Mouse (Mus musculus) layer of hippocampus, adult 2 months (tissue): ENCODE results near the gene Clpb. TPM values are rescaled to one million over a fixed set of nuclear protein-coding genes. Genes with fewer than 3 reads are reported as not detected.
A peak's percentile ranks its signal among the peaks of the same experiment; 100 is the strongest.

Source experiments
- DNase-seq, 2 experiments: peaks; one replicate each; pipeline ENCODE4 v3.0.0; 2022; ENCODE audit warnings: low spot score in 2 of 2
- H3K27ac ChIP-seq: fragments of 200-600 bp; 2 replicates; pipeline ENCODE4 v1.8.1; 2022
- H3K4me3 ChIP-seq: fragments of 200-600 bp; 2 replicates; pipeline ENCODE4 v1.8.1; 2022; ENCODE audit warnings: mild to moderate bottlenecking
- CTCF ChIP-seq: fragments of 200-600 bp; conservative IDR thresholded peaks from 2 replicates; pipeline ENCODE4 v1.8.1; 2022; ENCODE audit warnings: antibody characterized with exemption, mild to moderate bottlenecking, moderate library complexity
- total RNA-seq, 2 experiments: library from RNA; stranded (reverse); gene quantifications; 2 replicates each; pipeline ENCODE4 v1.2.3; 2021

The Clpb gene
- total RNA-seq, 2 experiments from 2014 or later: 53.5 to 55.0 TPM

DNA sequence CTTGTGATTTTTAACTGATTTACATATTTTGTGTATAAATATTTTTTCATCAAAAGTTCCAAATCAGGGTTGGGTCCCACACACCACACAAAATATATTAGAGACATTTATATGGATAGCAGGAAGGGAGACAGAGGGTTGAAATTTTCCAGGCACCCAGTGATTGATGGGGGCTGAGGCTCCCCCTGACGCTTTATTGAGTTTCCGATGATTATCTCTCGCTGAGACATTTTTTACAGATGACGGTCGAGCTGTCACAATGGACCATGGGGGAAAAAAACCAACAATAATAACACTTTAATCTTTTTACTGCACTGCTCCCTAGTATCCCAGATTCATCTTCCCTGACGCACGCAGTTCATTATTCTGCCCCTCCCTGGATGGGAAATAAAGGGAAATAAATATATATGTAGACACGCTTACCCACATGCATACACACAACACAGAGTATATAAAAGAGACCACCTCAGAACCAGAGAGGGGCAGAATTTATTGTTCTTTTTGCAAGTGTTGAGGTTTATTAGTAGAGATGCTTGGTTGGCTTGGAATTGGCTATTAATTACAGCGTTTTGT lies 50.5 kb downstream of the Clpb start:
- TF ChIP-seq CTCF: no peak
- DNase-seq: no peak
- Histone ChIP-seq H3K27ac (no peak overlapping the region), H3K4me3 (no peak overlapping the region)

GRCm38 (mm10) chr7:101715041-101715551 lies 51.7 kb downstream of the Clpb start:
- Histone ChIP-seq H3K27ac (no peak overlapping the region), H3K4me3 (no peak overlapping the region)
- TF ChIP-seq CTCF: no peak
- no peak for DNase-seq

GRCm38 (mm10) chr7:101720356-101720755 lies 56.9 kb downstream of the Clpb start:
- no peak for TF ChIP-seq CTCF
- DNase-seq: no peak
- Histone ChIP-seq H3K4me3 (no peak overlapping the region), H3K27ac (no peak overlapping the region)

GRCm38 (mm10) chr7:101725081-101725480 lies 61.6 kb downstream of the Clpb start:
- no peak for DNase-seq
- H3K4me3 ChIP-seq: no peak overlapping the region
- peak; percentile 78 for TF ChIP-seq CTCF
- H3K27ac ChIP-seq: no peak overlapping the region

GRCm38 (mm10) chr7:101726980-101727379 lies 63.5 kb downstream of the Clpb start:
- no peak for TF ChIP-seq CTCF
- no peak overlapping the region for H3K4me3 ChIP-seq
- 0 out of 2 replicates have a peak overlapping the region, but pooled peaks have one; percentile 8 for H3K27ac ChIP-seq
- no peak for DNase-seq

DNA sequence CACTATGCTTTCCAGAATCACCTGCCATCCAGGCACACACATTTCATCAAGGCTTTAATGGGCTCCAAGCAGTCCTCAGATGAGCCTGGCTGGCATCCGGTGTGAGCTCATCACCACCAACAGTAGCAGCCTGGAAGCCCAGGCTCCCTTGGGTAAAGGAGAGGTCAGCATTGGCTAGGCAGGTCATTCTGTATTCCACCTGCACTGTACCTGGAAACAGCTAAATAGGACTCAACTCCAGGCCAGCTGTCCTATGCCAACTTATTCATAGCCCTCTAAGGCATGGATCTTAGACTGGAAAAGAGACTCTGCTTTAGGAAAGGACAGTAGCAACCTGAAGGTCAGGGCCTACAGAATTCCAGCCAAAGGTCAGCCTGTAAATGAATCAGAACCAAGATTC lies 68.7 kb downstream of the Clpb start:
- Histone ChIP-seq H3K4me3 (no peak overlapping the region), H3K27ac (no peak overlapping the region)
- DNase-seq: no peak
- TF ChIP-seq CTCF: no peak

DNA sequence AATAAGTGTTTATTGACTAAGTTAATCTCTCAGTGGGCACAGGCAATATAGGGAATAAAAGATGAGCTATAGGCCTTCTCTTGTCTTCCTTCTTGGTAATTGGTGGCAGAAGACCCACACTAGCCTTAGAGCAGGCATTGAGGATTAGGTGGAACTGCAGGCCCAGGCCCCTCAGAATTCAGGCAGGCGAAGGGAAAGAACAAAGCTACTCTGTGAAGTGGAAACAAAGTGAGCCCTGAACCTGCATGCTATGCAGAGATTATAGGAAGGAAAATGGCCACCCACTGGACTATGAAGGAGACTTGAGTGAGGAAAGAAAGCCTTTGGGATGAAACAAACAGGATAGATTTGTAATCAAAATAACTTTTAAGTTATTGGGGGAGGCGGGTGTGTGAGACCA lies 69.6 kb downstream of the Clpb start:
- H3K4me3 ChIP-seq: no peak overlapping the region
- DNase-seq: no peak
- H3K27ac ChIP-seq: no peak overlapping the region
- TF ChIP-seq CTCF: no peak

DNA sequence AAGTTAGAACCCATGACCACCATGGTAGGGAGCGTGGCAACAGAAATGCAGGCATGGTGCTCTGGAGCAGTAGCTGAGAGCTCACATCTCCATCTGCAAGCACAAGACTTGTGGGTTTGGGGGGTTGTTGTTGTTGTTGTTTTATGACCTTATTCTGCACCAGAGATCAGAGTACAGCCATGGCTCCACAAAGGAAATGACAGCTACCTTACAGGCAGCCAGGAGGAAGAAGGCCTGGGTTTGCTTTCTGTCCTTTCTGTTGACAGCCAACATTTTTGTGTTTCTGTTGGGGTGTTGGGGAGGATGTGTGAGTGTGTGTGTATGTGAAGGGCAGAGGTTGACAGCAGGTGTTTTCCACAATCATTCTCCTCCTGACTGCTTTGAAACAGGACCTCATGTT lies 71.9 kb downstream of the Clpb start:
- no peak for DNase-seq
- TF ChIP-seq CTCF: no peak
- Histone ChIP-seq H3K4me3 (no peak overlapping the region), H3K27ac (no peak overlapping the region)

DNA sequence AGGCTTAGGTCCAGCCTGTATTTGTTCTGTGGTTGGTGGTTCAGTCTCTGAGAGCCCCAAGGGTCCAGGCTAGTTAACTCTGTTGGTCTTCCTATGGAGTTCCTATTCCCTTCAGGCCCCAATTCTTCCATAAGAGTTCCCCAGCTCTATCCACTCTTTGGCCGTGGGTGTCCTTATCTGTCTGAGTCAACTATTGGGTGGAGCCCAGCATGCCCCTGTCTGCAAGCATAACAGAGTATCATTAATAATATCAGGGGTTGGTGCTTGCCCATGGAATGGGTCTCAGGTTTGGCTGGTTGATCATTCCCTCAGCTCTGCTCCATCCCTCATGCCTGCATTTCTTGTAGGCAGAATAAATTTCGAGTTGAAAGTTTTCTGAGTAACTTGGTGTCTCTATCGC lies 74.3 kb downstream of the Clpb start:
- no peak overlapping the region for H3K4me3 ChIP-seq
- no peak for DNase-seq
- H3K27ac ChIP-seq: no peak overlapping the region
- TF ChIP-seq CTCF: no peak

GRCm38 (mm10) chr7:101739602-101740001 lies 76.2 kb downstream of the Clpb start:
- no peak overlapping the region for H3K27ac ChIP-seq
- no peak for TF ChIP-seq CTCF
- no peak for DNase-seq
- no peak overlapping the region for H3K4me3 ChIP-seq

GRCm38 (mm10) chr7:101743487-101743886 lies 80.1 kb downstream of the Clpb start:
- DNase-seq: no peak
- Histone ChIP-seq H3K27ac (no peak overlapping the region), H3K4me3 (no peak overlapping the region)
- no peak for TF ChIP-seq CTCF

DNA sequence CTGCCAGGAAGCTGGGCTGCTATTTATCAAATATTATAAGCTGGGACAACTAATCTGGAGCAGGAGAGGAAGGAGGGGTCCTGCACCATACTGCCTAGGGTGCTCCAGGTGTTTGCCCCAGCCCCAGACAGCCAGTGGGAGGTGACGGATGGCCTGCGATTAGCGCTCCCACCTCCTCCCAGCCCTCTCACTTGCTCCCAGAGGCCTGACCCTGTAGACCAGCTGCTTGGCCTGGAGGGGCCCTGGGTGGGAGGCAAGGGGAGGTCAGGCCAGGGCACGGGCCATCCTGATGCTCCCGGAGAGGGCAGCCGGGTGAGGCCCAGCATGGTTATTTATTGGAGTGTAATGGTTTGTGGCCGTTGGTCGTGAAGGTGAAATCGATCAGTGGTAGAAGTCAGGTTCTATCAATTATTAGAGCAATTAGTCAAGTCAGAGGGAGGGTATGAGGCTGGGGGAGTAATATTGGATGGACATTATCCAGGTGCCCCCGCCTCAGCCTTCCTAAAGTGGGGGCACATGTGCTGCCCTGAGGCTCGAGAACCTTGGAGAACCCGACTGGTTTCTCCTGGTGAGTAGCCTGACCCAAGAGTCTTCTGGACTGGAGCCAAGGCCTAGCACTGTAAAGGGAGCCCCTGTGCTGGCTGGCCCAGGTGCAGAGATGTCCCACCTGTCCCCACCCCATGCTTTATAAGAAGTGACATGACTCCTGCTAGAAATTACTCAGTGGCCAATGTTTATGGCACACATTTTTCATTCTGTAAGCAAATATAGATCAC lies 83.3 kb downstream of the Clpb start:
- H3K4me3 ChIP-seq: no peak overlapping the region
- TF ChIP-seq CTCF: no peak
- H3K27ac ChIP-seq: no peak overlapping the region

GRCm38 (mm10) chr7:101750268-101750667 lies 86.8 kb downstream of the Clpb start:
- Histone ChIP-seq H3K27ac (no peak overlapping the region), H3K4me3 (no peak overlapping the region)
- TF ChIP-seq CTCF: no peak
- no peak for DNase-seq

More for the DNA sequence above, 83.3 kb downstream of the Clpb start:
- no peak for DNase-seq

GRCm38 (mm10) chr7:101752346-101752745 lies 88.9 kb downstream of the Clpb start:
- Histone ChIP-seq H3K27ac (no peak overlapping the region), H3K4me3 (no peak overlapping the region)
- no peak for TF ChIP-seq CTCF
- DNase-seq: no peak
